Mouse (Mus musculus) MEL (cell line): ENCODE results near the gene Ryr1.

ENCODE experiments used
- CTCF ChIP-seq, 3 experiments: IDR thresholded peaks in 2 of 3; conservative IDR thresholded peaks in 1 of 3; 2 replicates each; pipeline ENCODE4 v1.5.1; 2011 to 2012; ENCODE audit warnings: low read length in 3 of 3, low read depth in 2 of 3, mild to moderate bottlenecking in 2 of 3, improper control_type of control experiment in 1 of 3, inconsistent platforms in 1 of 3, mixed read lengths in 1 of 3, moderate library complexity in 1 of 3; ENCODE audit not compliant: control insufficient read depth in 1 of 3, insufficient read depth in 1 of 3, poor library complexity in 1 of 3, severe bottlenecking in 1 of 3
- ETS1 ChIP-seq: IDR thresholded peaks from 2 replicates; pipeline ENCODE4 v1.6.1; 2012; ENCODE audit warnings: low read depth, mild to moderate bottlenecking, inconsistent platforms, low read length, improper control_type of control experiment, moderate library complexity
- NRF1 ChIP-seq: IDR thresholded peaks from 2 replicates; pipeline ENCODE4 v1.6.1; 2014; ENCODE audit warnings: low read depth, mild to moderate bottlenecking, inconsistent platforms, low read length, improper control_type of control experiment, moderate library complexity; ENCODE audit not compliant: poor library complexity, insufficient read depth, severe bottlenecking
- SMC3 ChIP-seq: IDR thresholded peaks from 2 replicates; pipeline ENCODE4 v1.6.1; 2011; ENCODE audit warnings: low read depth, low read length, improper control_type of control experiment

DNA sequence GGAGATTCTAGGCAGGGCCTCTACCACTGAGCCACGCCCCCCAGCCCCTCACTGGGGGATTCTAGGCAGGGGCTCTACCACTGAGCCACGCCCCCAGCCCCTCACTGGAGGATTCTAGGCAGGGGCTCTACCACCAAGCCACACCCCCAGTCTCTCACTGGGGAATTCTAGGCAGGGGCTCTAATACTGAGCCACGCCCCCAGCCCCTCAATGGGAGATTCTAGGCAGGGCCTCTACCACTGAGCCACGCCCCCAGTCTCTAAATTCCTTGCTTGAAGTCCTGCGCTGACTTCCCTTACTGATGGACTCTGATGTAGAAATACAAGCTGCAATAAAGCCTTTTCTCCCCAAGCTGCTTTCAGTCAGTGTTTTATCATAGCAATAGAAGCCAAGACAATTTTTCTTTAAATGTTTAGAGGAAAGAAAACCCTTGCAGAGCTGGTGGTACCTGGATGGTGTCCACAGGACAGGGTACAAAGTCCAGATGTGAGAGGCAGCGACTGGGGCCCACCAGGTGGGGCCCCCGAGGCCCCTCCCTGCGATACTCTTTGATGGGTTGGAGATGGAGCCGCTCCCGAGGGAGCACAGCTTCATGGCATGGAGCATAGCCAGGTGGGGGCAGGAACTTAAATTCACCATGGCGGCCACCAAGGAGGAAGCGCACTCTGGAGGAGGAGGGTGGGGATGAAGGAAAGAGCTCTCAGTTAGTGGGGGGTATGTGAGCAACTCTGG, 23.5 kb downstream of the Ryr1 start:
- no peak for TF ChIP-seq CTCF (IDR thresholded peaks at IDR 0.05 in 2 of 3, conservative IDR thresholded peaks at IDR 0.05 in 1 of 3; ENCODE audit: control insufficient read depth in 1 of 3, insufficient read depth in 1 of 3, low read depth in 2 of 3, low read length in 3 of 3, poor library complexity in 1 of 3, severe bottlenecking in 1 of 3)
- no peak for TF ChIP-seq ETS1
- no peak for TF ChIP-seq NRF1
- TF ChIP-seq SMC3: no peak
